Mouse (Mus musculus) thymus, adult 2 months (tissue): ENCODE results near the gene Fgfr3.

ENCODE experiments used
- CTCF ChIP-seq: fragments of 200-500 bp; IDR thresholded peaks from 2 replicates; pipeline ENCODE4 v1.5.1; 2012; ENCODE audit warnings: mild to moderate bottlenecking, control low read depth, low read length, moderate library complexity, borderline replicate concordance; ENCODE audit not compliant: control insufficient read depth, poor library complexity, insufficient read depth; ENCODE audit errors: extremely low read depth
- POLR2A ChIP-seq: fragments of 200-500 bp; IDR thresholded peaks from 2 replicates; pipeline ENCODE4 v1.6.1; 2012; ENCODE audit warnings: mild to moderate bottlenecking, low read length, control low read depth, moderate library complexity; ENCODE audit not compliant: control insufficient read depth, poor library complexity, insufficient read depth; ENCODE audit errors: extremely low read depth

DNA sequence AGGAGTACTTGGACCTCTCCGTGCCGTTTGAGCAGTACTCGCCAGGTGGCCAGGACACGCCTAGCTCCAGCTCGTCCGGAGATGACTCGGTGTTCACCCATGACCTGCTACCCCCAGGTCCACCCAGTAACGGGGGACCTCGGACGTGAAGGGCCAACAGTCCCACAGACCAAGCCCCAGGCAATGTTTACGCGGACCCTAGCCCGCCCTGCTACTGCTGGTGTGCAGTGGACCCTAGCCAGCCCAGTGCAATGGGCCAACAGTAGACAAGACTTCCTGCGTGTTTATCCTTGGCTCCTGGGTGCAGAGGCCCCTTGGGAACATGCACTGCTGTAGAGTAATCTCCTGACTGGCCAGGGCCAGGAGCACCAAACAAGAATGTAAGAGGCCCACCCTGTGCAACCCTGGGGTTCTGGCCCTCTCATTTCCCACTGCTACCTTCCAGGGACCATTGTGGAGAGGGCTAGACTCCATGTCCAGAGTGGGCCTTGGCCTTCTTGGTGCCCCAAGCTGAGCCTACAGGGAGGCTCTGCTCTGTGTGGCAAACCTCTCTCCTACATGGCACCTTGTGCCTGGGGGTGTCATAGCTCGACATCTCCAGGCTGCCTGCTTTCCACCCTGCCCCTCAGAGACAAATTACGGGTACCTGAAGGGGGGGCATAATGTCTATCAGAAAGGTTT lies 14.1 kb downstream of the Fgfr3 start:
- TF ChIP-seq POLR2A (no peak), CTCF (no peak)
